Mouse (Mus musculus) hindbrain, embryonic 10.5 days (tissue): ENCODE measurements around the gene Mgp. TPM values are rescaled to one million over a fixed set of nuclear protein-coding genes. Genes with fewer than 3 reads are reported as not detected.

Source experiments
- DNase-seq: peaks from one replicate; pipeline ENCODE4 v3.0.0-alpha.2; 2017; ENCODE audit warnings: low spot score
- H3K27ac ChIP-seq: fragments of 300-500 bp; sonication (generic); 2 replicates; pipeline ENCODE4 v1.5.1; 2016; ENCODE audit warnings: mild to moderate bottlenecking, moderate library complexity
- H3K27me3 ChIP-seq: fragments of 300-500 bp; sonication (generic); 2 replicates; pipeline ENCODE4 v1.6.1; 2016; ENCODE audit warnings: mild to moderate bottlenecking; ENCODE audit not compliant: poor library complexity, insufficient read depth, severe bottlenecking
- H3K36me3 ChIP-seq: fragments of 300-500 bp; sonication (generic); 2 replicates; pipeline ENCODE4 v1.6.1; 2016; ENCODE audit warnings: mild to moderate bottlenecking, moderate library complexity
- H3K4me1 ChIP-seq: fragments of 300-500 bp; sonication (generic); replicated peaks from 2 replicates; pipeline ENCODE4 v1.6.1; 2016; ENCODE audit warnings: mild to moderate bottlenecking
- H3K4me3 ChIP-seq: fragments of 300-500 bp; sonication (generic); 2 replicates; pipeline ENCODE4 v1.5.1; 2016; ENCODE audit warnings: mild to moderate bottlenecking, moderate library complexity
- H3K9me3 ChIP-seq: fragments of 300-500 bp; sonication (generic); 2 replicates; pipeline ENCODE4 v1.6.1; 2016; ENCODE audit warnings: mild to moderate bottlenecking, moderate library complexity
- WGBS: fragments of 180-500 bp; shearing (Covaris S2); methylation state at CpG from one replicate; pipeline ENCODE4 v1.1.7; 2016; 5-methylcytosine and 5-hydroxymethylcytosine counted together
- polyA plus RNA-seq: library from polyadenylated mRNA; unstranded; fragments of >200 nt; fragmentation: Nextera tagmentation; extraction: Ambion mirVana; gene quantifications from 2 replicates; pipeline ENCODE4 v1.2.1, GENCODE M21; 2016

Mgp gene
- polyA plus RNA-seq, result 0.85 and 3.3 TPM in 2 replicates

- no peaks in the 10 kb centered on the region for H3K27me3 ChIP-seq
- no peaks in the 10 kb centered on the region for H3K4me1 ChIP-seq
- DNase-seq, result peak; percentile 33
- no peak within 1 kb of the TSS for H3K27ac ChIP-seq
- H3K4me3 ChIP-seq, result no peak within 1 kb of the TSS
- no peaks in the 10 kb centered on the region for H3K9me3 ChIP-seq
- WGBS, result 55% methylated on average over 9 of the region's 9 CpGs
- no peaks in the 10 kb centered on the region for H3K36me3 ChIP-seq
These were observed at the start of gene Mgp for GRCm38 (mm10) chr6:136875670-136876069. TSS of gene Mgp (minus strand) at chr6:136875823.

- H3K27me3 ChIP-seq, result no peaks in the 10 kb centered on the region
- H3K4me1 ChIP-seq, result peaks cover 8% of the 10 kb centered on the region; the same call in 1 of the 2 replicates
- no peak overlapping the region for H3K27ac ChIP-seq
- no peaks in the 10 kb centered on the region for H3K9me3 ChIP-seq
- 77% methylated on average over 8 of the region's 8 CpGs for WGBS
- DNase-seq, result no peak
- no peak overlapping the region for H3K4me3 ChIP-seq
- no peaks in the 10 kb centered on the region for H3K36me3 ChIP-seq
These were observed 49.4 kb upstream of the Mgp start for GRCm38 (mm10) chr6:136925049-136925448.

- Histone ChIP-seq H3K27me3 (no peaks in the 10 kb centered on the region), H3K9me3 (no peaks in the 10 kb centered on the region), H3K36me3 (no peaks in the 10 kb centered on the region), H3K27ac (no peak within 1 kb of the TSS), H3K4me3 (no peak within 1 kb of the TSS), H3K4me1 (peaks cover 8% of the 10 kb centered on the region; the same call in 1 of the 2 replicates)
- WGBS, result 91% methylated on average over 8 of the region's 8 CpGs
- no peak for DNase-seq
These were observed 47.9 kb upstream of the Mgp start, which contains the start of gene Pde6h for GRCm38 (mm10) chr6:136923532-136923931. TSS of gene Pde6h (plus strand) at chr6:136923832.

- Histone ChIP-seq H3K27ac (no peak overlapping the region), H3K27me3 (no peaks in the 10 kb centered on the region), H3K4me3 (no peak overlapping the region), H3K36me3 (no peaks in the 10 kb centered on the region), H3K9me3 (no peaks in the 10 kb centered on the region), H3K4me1 (peaks cover 6% of the 10 kb centered on the region; the same call in 1 of the 2 replicates)
- 89% methylated on average over 7 of the region's 7 CpGs for WGBS
- no peak for DNase-seq
These were observed 47.2 kb upstream of the Mgp start for GRCm38 (mm10) chr6:136922871-136923270.

GRCm38 (mm10) chr6:136922080-136922479 lies 46.5 kb upstream of the Mgp start, which contains the start of gene Erp27:
TSS of gene Erp27 (minus strand) at chr6:136922180.
- H3K27ac ChIP-seq, result no peak within 1 kb of the TSS
- no peaks in the 10 kb centered on the region for H3K27me3 ChIP-seq
- WGBS, result 84% methylated on average over 5 of the region's 5 CpGs

GRCm38 (mm10) chr6:136921601-136922000 lies 46.0 kb upstream of the Mgp start:
- H3K4me3 ChIP-seq, result no peak overlapping the region
- no peak for DNase-seq

More at GRCm38 (mm10) chr6:136922080-136922479, 46.5 kb upstream of the Mgp start, which contains the start of gene Erp27:
- Histone ChIP-seq H3K9me3 (no peaks in the 10 kb centered on the region), H3K4me3 (no peak within 1 kb of the TSS), H3K36me3 (no peaks in the 10 kb centered on the region), H3K4me1 (peaks cover 3% of the 10 kb centered on the region; the same call in 1 of the 2 replicates)
- no peak for DNase-seq

GRCm38 (mm10) chr6:136920320-136921257 lies 45.0 kb upstream of the Mgp start:
- 46% methylated on average over 16 of the region's 16 CpGs for WGBS
- no peak overlapping the region for H3K27ac ChIP-seq
- H3K9me3 ChIP-seq, result no peaks in the 10 kb centered on the region
- H3K27me3 ChIP-seq, result no peaks in the 10 kb centered on the region
- no peaks in the 10 kb centered on the region for H3K36me3 ChIP-seq
- DNase-seq, result peak; percentile 59
- no peak overlapping the region for H3K4me3 ChIP-seq
- H3K4me1 ChIP-seq, result peaks cover 3% of the 10 kb centered on the region; the same call in 1 of the 2 replicates

More at GRCm38 (mm10) chr6:136921601-136922000, 46.0 kb upstream of the Mgp start:
- Histone ChIP-seq H3K36me3 (no peaks in the 10 kb centered on the region), H3K27me3 (no peaks in the 10 kb centered on the region), H3K4me1 (peaks cover 3% of the 10 kb centered on the region; the same call in 1 of the 2 replicates), H3K9me3 (no peaks in the 10 kb centered on the region), H3K27ac (no peak overlapping the region)
- WGBS, result 82% methylated on average over 7 of the region's 7 CpGs

- Histone ChIP-seq H3K36me3 (no peaks in the 10 kb centered on the region), H3K9me3 (no peaks in the 10 kb centered on the region), H3K4me3 (no peak overlapping the region), H3K4me1 (peaks cover 9% of the 10 kb centered on the region), H3K27ac (no peak overlapping the region), H3K27me3 (peaks cover 5% of the 10 kb centered on the region; the same call in 1 of the 2 replicates)
- DNase-seq, result no peak
- 7% methylated on average over 2 of the region's 2 CpGs for WGBS
These were observed 42.3 kb upstream of the Mgp start for GRCm38 (mm10) chr6:136917885-136918284.

GRCm38 (mm10) chr6:136915721-136916395 lies 40.2 kb upstream of the Mgp start:
- DNase-seq, result no peak
- WGBS, result 90% methylated on average over 8 of the region's 8 CpGs
- Histone ChIP-seq H3K4me3 (no peak overlapping the region), H3K4me1 (peaks cover 9% of the 10 kb centered on the region), H3K36me3 (no peaks in the 10 kb centered on the region), H3K27me3 (peaks cover 5% of the 10 kb centered on the region; the same call in 1 of the 2 replicates), H3K9me3 (no peaks in the 10 kb centered on the region), H3K27ac (no peak overlapping the region)

GRCm38 (mm10) chr6:136914234-136914633 lies 38.6 kb upstream of the Mgp start:
- no peak for DNase-seq
- WGBS, result 91% methylated on average over 6 of the region's 6 CpGs
- H3K4me1 ChIP-seq, result peaks cover 9% of the 10 kb centered on the region
- H3K27me3 ChIP-seq, result peaks cover 5% of the 10 kb centered on the region; the same call in 1 of the 2 replicates
- no peak overlapping the region for H3K4me3 ChIP-seq
- H3K9me3 ChIP-seq, result no peaks in the 10 kb centered on the region
- no peaks in the 10 kb centered on the region for H3K36me3 ChIP-seq
- H3K27ac ChIP-seq, result no peak overlapping the region

GRCm38 (mm10) chr6:136913384-136914126 lies 37.9 kb upstream of the Mgp start:
- WGBS, result 19% methylated on average over 18 of the region's 18 CpGs
- Histone ChIP-seq H3K27me3 (peaks cover 5% of the 10 kb centered on the region; the same call in 1 of the 2 replicates), H3K4me1 (peaks cover 9% of the 10 kb centered on the region), H3K9me3 (no peaks in the 10 kb centered on the region), H3K4me3 (peak overlapping the region; percentile 35), H3K27ac (no peak overlapping the region), H3K36me3 (no peaks in the 10 kb centered on the region)
- peak; percentile 40 for DNase-seq

- Histone ChIP-seq H3K27me3 (peaks cover 5% of the 10 kb centered on the region; the same call in 1 of the 2 replicates), H3K4me1 (peaks cover 6% of the 10 kb centered on the region), H3K4me3 (no peak overlapping the region), H3K27ac (no peak overlapping the region), H3K9me3 (no peaks in the 10 kb centered on the region), H3K36me3 (no peaks in the 10 kb centered on the region)
- DNase-seq, result no peak
- 77% methylated on average over 1 of the region's 2 CpGs for WGBS
These were observed 37.2 kb upstream of the Mgp start for GRCm38 (mm10) chr6:136912751-136913265.
